Mouse (Mus musculus) heart, embryonic 12.5 days (tissue): ENCODE data around the gene Mbd3. TPM values are rescaled to one million over a fixed set of nuclear protein-coding genes. Genes with fewer than 3 reads are reported as not detected.

Experiments used
- ATAC-seq: fragments of 200-750 bp; cut with Nextera tagmentation; 2 replicates; pipeline ENCODE4 v1.8.0; 2017; ENCODE audit warnings: moderate TSS enrichment, moderate library complexity; ENCODE audit not compliant: insufficient number of reproducible peaks, low FRiP score
- H3K27ac ChIP-seq: fragments of 300-500 bp; sonication (generic); 2 replicates; pipeline ENCODE4 v1.5.1; 2016; ENCODE audit warnings: mild to moderate bottlenecking, moderate library complexity; ENCODE audit not compliant: poor library complexity, severe bottlenecking
- H3K27me3 ChIP-seq: fragments of 300-500 bp; sonication (generic); replicated peaks from 2 replicates; pipeline ENCODE4 v1.6.1; 2016; ENCODE audit warnings: mild to moderate bottlenecking, moderate library complexity
- H3K36me3 ChIP-seq: fragments of 300-500 bp; sonication (generic); 2 replicates; pipeline ENCODE4 v1.6.1; 2016; ENCODE audit warnings: mild to moderate bottlenecking, moderate library complexity
- H3K4me1 ChIP-seq: fragments of 300-500 bp; sonication (generic); replicated peaks from 2 replicates; pipeline ENCODE4 v1.6.1; 2016; ENCODE audit warnings: mild to moderate bottlenecking
- H3K4me2 ChIP-seq: fragments of 300-500 bp; sonication (generic); 2 replicates; pipeline ENCODE4 v1.6.1; 2016; ENCODE audit warnings: mild to moderate bottlenecking, moderate library complexity
- H3K4me3 ChIP-seq: fragments of 300-500 bp; sonication (generic); 2 replicates; pipeline ENCODE4 v1.5.1; 2016; ENCODE audit warnings: mild to moderate bottlenecking
- H3K9ac ChIP-seq: fragments of 300-500 bp; sonication (generic); 2 replicates; pipeline ENCODE4 v1.6.1; 2016; ENCODE audit warnings: mild to moderate bottlenecking, moderate library complexity
- H3K9me3 ChIP-seq: fragments of 300-500 bp; sonication (generic); replicated peaks from 2 replicates; pipeline ENCODE4 v1.6.1; 2016; ENCODE audit warnings: mild to moderate bottlenecking, moderate library complexity
- WGBS: fragments of 180-500 bp; shearing (Covaris S2); methylation state at CpG from one replicate; pipeline ENCODE4 v1.1.7; 2016; 5-methylcytosine and 5-hydroxymethylcytosine counted together
- polyA plus RNA-seq: library from polyadenylated mRNA; unstranded; fragments of >200 nt; fragmentation: Nextera tagmentation; extraction: Ambion mirVana; gene quantifications from 2 replicates; pipeline ENCODE4 v1.2.1, GENCODE M21; 2016

Mbd3 gene
- 176 and 181 TPM in 2 replicates for polyA plus RNA-seq

- peaks cover 64% of the 10 kb centered on the region for H3K36me3 ChIP-seq
- no peaks in the 10 kb centered on the region for H3K9me3 ChIP-seq
- peak within 1 kb of the TSS; percentile 87 for H3K9ac ChIP-seq
- H3K4me3 ChIP-seq: peak within 1 kb of the TSS; percentile 68
- peaks cover 36% of the 10 kb centered on the region for H3K4me1 ChIP-seq
- ATAC-seq: peak; percentile 97
- no peaks in the 10 kb centered on the region for H3K27me3 ChIP-seq
- peak within 1 kb of the TSS; percentile 86 for H3K4me2 ChIP-seq
- under 1% methylated on average over 80 of the region's 82 CpGs for WGBS
- peak within 1 kb of the TSS; percentile 98 for H3K27ac ChIP-seq
These were observed at the start of gene Mbd3 for GRCm38 (mm10) chr10:80399191-80399972. Mbd3 (minus strand) TSS chr10:80399550.

DNA sequence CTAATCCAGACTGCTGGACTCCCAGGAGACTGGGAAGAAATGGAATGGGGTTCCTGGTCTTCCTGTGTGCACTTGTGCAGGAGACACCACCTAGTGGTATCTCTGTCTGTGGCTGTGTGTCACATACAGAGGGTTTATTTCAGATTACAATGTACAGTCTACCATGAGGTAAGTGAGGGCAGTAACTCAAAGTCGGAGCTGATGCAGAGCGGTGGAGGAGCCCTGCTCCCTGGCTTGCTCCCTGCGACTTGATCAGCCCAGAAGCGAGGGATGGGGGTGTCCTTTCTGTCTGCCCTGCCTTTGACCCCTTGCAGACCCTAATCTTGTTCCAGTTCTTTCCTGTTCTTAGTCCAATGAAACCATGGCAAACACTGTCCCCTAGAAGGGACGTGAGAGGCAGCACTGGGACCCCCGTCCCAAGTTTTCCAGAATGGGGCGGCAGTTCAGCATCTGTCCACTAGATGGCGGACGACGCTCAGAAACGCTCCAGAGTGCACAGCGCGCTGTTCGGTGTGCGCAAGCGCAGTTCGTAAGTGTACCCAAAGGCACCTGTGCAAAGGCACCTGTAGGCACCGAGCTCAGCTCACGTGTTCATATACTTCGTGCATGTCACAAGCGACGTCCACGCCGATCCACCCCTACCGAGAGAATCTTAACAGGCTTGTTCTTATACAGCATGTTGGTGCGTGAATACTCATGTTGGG lies 46.7 kb upstream of the Mbd3 start:
- peaks cover 47% of the 10 kb centered on the region for H3K27me3 ChIP-seq
- ATAC-seq: peak; percentile 35; the same call in 1 of the 2 replicates
- no peak overlapping the region for H3K4me3 ChIP-seq
- H3K9ac ChIP-seq: 0 out of 2 replicates have a peak overlapping the region, but pooled peaks have one; percentile 23
- H3K9me3 ChIP-seq: 0 out of 2 replicates have a peak, but pooled peaks cover 3% of the 10 kb centered on the region
- peak overlapping the region; percentile 44 for H3K4me2 ChIP-seq
- H3K4me1 ChIP-seq: peaks cover 11% of the 10 kb centered on the region
- H3K36me3 ChIP-seq: no peaks in the 10 kb centered on the region
- H3K27ac ChIP-seq: no peak overlapping the region
- 7% methylated on average over 26 of the region's 26 CpGs for WGBS

GRCm38 (mm10) chr10:80445052-80445451 lies 45.7 kb upstream of the Mbd3 start:
- H3K27ac ChIP-seq: no peak overlapping the region
- no peak overlapping the region for H3K4me2 ChIP-seq
- H3K27me3 ChIP-seq: peaks cover 40% of the 10 kb centered on the region
- no peaks in the 10 kb centered on the region for H3K36me3 ChIP-seq
- H3K4me3 ChIP-seq: no peak overlapping the region
- H3K9ac ChIP-seq: no peak overlapping the region
- peaks cover 8% of the 10 kb centered on the region for H3K4me1 ChIP-seq
- ATAC-seq: peak; percentile 35; the same call in 1 of the 2 replicates
- 0 out of 2 replicates have a peak, but pooled peaks cover 2% of the 10 kb centered on the region for H3K9me3 ChIP-seq
- 33% methylated on average over 1 of the region's 1 CpGs for WGBS

GRCm38 (mm10) chr10:80444339-80445045 lies 45.1 kb upstream of the Mbd3 start:
- 42% methylated on average over 5 of the region's 5 CpGs for WGBS
- Histone ChIP-seq H3K9ac (no peak overlapping the region), H3K4me3 (no peak overlapping the region), H3K27ac (no peak overlapping the region), H3K27me3 (peaks cover 40% of the 10 kb centered on the region), H3K4me1 (peaks cover 8% of the 10 kb centered on the region), H3K36me3 (no peaks in the 10 kb centered on the region), H3K4me2 (no peak overlapping the region), H3K9me3 (no peaks in the 10 kb centered on the region)
- ATAC-seq: no peak

GRCm38 (mm10) chr10:80443575-80444278 lies 44.4 kb upstream of the Mbd3 start:
- no peak overlapping the region for H3K4me2 ChIP-seq
- H3K4me3 ChIP-seq: no peak overlapping the region
- H3K4me1 ChIP-seq: peaks cover 8% of the 10 kb centered on the region
- H3K27me3 ChIP-seq: peaks cover 40% of the 10 kb centered on the region
- H3K9ac ChIP-seq: no peak overlapping the region
- 79% methylated on average over 8 of the region's 8 CpGs for WGBS
- H3K9me3 ChIP-seq: no peaks in the 10 kb centered on the region
- no peak for ATAC-seq
- H3K36me3 ChIP-seq: no peaks in the 10 kb centered on the region
- no peak overlapping the region for H3K27ac ChIP-seq

DNA sequence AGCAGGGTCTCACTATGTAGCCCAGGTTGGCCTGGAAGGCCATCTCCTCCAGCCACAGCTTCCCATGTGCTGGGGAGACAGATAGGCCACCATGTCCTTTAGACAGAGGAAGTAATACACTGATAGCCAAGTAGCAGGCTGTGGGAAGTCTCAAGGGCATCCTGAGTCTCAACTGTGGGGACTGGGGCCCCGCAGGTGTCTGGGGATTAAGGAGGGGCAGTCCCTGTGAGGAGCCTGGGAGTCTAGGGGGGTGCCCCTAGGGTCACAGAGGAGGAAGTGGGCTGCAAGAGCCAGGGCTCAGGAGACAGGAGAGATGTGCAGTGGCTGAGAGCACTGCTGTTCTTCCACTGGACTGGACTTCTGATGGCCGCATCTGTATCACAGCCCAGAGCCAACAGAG lies 43.6 kb upstream of the Mbd3 start:
- H3K27ac ChIP-seq: no peak overlapping the region
- no peaks in the 10 kb centered on the region for H3K9me3 ChIP-seq
- peaks cover 39% of the 10 kb centered on the region for H3K27me3 ChIP-seq
- no peak for ATAC-seq
- no peak overlapping the region for H3K4me2 ChIP-seq
- H3K36me3 ChIP-seq: no peaks in the 10 kb centered on the region
- no peak overlapping the region for H3K4me3 ChIP-seq
- 49% methylated on average over 2 of the region's 2 CpGs for WGBS
- H3K4me1 ChIP-seq: peaks cover 8% of the 10 kb centered on the region
- H3K9ac ChIP-seq: no peak overlapping the region

DNA sequence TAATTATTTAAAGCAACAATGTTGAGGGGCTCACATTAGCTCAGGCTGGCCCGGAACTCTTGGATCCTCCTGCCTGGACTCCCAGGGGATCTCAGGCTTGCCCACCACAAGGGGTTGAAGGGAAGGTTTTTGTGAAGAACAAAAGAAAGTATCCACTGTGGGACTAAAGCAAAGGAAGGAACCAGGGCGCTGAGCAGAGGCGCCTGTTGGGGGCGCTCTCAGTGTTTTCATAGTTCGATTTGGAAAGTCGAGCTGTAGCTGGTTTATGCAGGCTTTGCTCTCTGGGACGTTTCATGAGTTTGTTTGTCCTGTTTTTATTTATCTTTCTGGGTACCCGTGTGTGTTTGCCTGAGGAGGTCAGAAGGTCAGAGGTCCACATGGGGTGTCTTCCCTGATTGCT lies 42.2 kb upstream of the Mbd3 start:
- peaks cover 9% of the 10 kb centered on the region for H3K4me1 ChIP-seq
- H3K27ac ChIP-seq: no peak overlapping the region
- H3K36me3 ChIP-seq: no peaks in the 10 kb centered on the region
- ATAC-seq: no peak
- peaks cover 38% of the 10 kb centered on the region for H3K27me3 ChIP-seq
- H3K4me3 ChIP-seq: no peak overlapping the region
- 59% methylated on average over 8 of the region's 8 CpGs for WGBS
- no peak overlapping the region for H3K4me2 ChIP-seq
- H3K9me3 ChIP-seq: no peaks in the 10 kb centered on the region
- H3K9ac ChIP-seq: no peak overlapping the region

DNA sequence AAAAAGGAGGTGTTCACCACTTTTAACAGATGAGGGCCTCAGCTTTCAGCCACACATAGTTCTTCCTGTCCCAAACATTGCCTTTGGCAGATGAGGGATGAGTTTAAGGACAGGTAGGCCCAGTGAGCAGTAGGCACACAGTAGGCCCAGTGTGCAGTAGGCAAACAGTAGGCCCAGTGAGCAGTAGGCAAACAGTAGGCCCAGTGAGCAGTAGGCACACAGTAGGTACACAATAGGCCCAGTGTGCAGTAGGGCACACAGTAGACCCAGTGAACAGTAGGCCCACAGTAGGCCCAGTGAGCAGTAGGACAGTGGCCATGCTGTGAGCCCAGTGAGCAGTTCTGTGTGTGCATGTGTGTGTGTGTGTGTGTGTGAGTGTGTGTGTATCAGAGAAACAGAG lies 40.7 kb upstream of the Mbd3 start:
- no peak overlapping the region for H3K9ac ChIP-seq
- no peak for ATAC-seq

GRCm38 (mm10) chr10:80437973-80438372 lies 38.6 kb upstream of the Mbd3 start:
- ATAC-seq: no peak
- Histone ChIP-seq H3K4me2 (no peak overlapping the region), H3K4me1 (peaks cover 9% of the 10 kb centered on the region), H3K27me3 (peaks cover 18% of the 10 kb centered on the region; the same call in 1 of the 2 replicates), H3K9me3 (no peaks in the 10 kb centered on the region), H3K9ac (no peak overlapping the region), H3K36me3 (no peaks in the 10 kb centered on the region), H3K27ac (no peak overlapping the region), H3K4me3 (no peak overlapping the region)
- 60% methylated on average over 4 of the region's 4 CpGs for WGBS

More for the DNA sequence above, 40.7 kb upstream of the Mbd3 start:
- H3K27ac ChIP-seq: no peak overlapping the region
- no peak overlapping the region for H3K4me3 ChIP-seq
- H3K36me3 ChIP-seq: no peaks in the 10 kb centered on the region
- H3K9me3 ChIP-seq: no peaks in the 10 kb centered on the region
- H3K4me1 ChIP-seq: peaks cover 14% of the 10 kb centered on the region
- no peak overlapping the region for H3K4me2 ChIP-seq
- peaks cover 28% of the 10 kb centered on the region for H3K27me3 ChIP-seq

GRCm38 (mm10) chr10:80436276-80436675 lies 36.9 kb upstream of the Mbd3 start:
- Histone ChIP-seq H3K4me3 (no peak overlapping the region), H3K4me2 (peak overlapping the region; percentile 27), H3K36me3 (no peaks in the 10 kb centered on the region), H3K9me3 (no peaks in the 10 kb centered on the region), H3K9ac (no peak overlapping the region), H3K27me3 (peaks cover 18% of the 10 kb centered on the region; the same call in 1 of the 2 replicates), H3K27ac (no peak overlapping the region), H3K4me1 (peaks cover 23% of the 10 kb centered on the region)
- no peak for ATAC-seq
- WGBS: 8% methylated on average over 9 of the region's 9 CpGs
